Comparison of ENCODE assay signal across 8 mouse cellular contexts in the genomic region with DNA sequence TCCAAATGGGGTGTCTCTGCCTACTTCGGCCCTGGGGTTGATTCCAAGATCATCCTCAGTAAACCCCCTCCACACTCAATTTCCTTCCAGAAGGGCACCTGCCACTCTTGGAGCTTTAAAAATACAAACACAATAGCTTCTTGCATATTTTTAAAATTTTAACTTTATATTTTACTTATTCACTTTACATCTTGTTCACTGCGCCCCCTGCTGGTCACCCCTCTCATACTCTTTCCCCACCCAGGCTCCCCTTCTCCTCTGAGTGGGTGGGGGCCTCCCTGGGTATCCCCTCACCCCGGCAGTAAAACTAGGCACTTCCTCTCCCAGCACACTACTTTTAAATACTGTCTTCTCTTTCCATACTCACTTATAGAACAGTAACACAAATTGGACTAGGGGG.
DNase-seq lines count a peak whose midpoint lies in the region; ATAC-seq lines count a peak whose summit lies in the region.

No protein-coding gene starts in this region.

- no peaks in the 10 kb centered on the region for H3K27me3 ChIP-seq in heart, embryonic 11.5 days (ENCODE audit: control insufficient read depth, insufficient read depth, low read length)
- no peaks in the 10 kb centered on the region for H3K27me3 ChIP-seq in forebrain, embryonic 11.5 days (ENCODE audit: control insufficient read depth, insufficient read depth, low read length)

- ATAC-seq in heart, embryonic 11.5 days (replicated peaks; ENCODE audit: insufficient number of reproducible peaks, low FRiP score, low TSS enrichment), result no peak
- no peak for ATAC-seq in forebrain, embryonic 11.5 days (replicated peaks; ENCODE audit: low FRiP score)

- DNase-seq in heart, adult 8-10 months (ENCODE audit: low spot score), result peak; percentile 5
- DNase-seq in A20 (ENCODE audit: low read depth, low spot score), result peak; percentile 47
- DNase-seq in T-cell, adult 2 months (ENCODE audit: low spot score), result peak; percentile 19
- DNase-seq in lung, postnatal 10 days, result peak; percentile 27
- DNase-seq in forebrain, embryonic 11.5 days (ENCODE audit: low spot score), result no peak
- DNase-seq in layer of hippocampus, postnatal 14 days (ENCODE audit: low spot score in 2 of 2), result no peak
- DNase-seq in left cerebral cortex, adult 18-20 months (ENCODE audit: low spot score in 2 of 2), result no peak

- no peaks in the 10 kb centered on the region; the same call in 1 of the 2 replicates for H3K9me3 ChIP-seq in heart, embryonic 11.5 days (replicated peaks; ENCODE audit: control insufficient read depth, low read length)
- no peaks in the 10 kb centered on the region; the same call in none of the 2 replicates for H3K9me3 ChIP-seq in forebrain, embryonic 11.5 days (ENCODE audit: control insufficient read depth, low read length)

- H3K9ac ChIP-seq in heart, embryonic 11.5 days (ENCODE audit: low read depth, low read length), result no peak overlapping the region
- H3K9ac ChIP-seq in forebrain, embryonic 11.5 days (ENCODE audit: low read length), result no peak overlapping the region

- no peaks in the 10 kb centered on the region for H3K4me1 ChIP-seq in heart, embryonic 11.5 days (ENCODE audit: control insufficient read depth, insufficient read depth, low read length)
- H3K4me1 ChIP-seq in forebrain, embryonic 11.5 days (replicated peaks; ENCODE audit: control insufficient read depth, insufficient read depth, low read length), result no peaks in the 10 kb centered on the region

- no peak overlapping the region for H3K4me3 ChIP-seq in heart, embryonic 11.5 days (ENCODE audit: low read depth, low read length)
- no peak overlapping the region for H3K4me3 ChIP-seq in forebrain, embryonic 11.5 days (ENCODE audit: low read depth, low read length)

- H3K36me3 ChIP-seq in heart, embryonic 11.5 days (ENCODE audit: control insufficient read depth, insufficient read depth, low read length), result no peaks in the 10 kb centered on the region
- H3K36me3 ChIP-seq in forebrain, embryonic 11.5 days (ENCODE audit: control insufficient read depth, insufficient read depth, low read length), result no peaks in the 10 kb centered on the region

- H3K27ac ChIP-seq in heart, embryonic 11.5 days (ENCODE audit: low read depth, low read length), result no peak overlapping the region
- no peak overlapping the region for H3K27ac ChIP-seq in forebrain, embryonic 11.5 days (ENCODE audit: low read depth, low read length)

- no peak overlapping the region for H3K4me2 ChIP-seq in heart, embryonic 11.5 days
- H3K4me2 ChIP-seq in forebrain, embryonic 11.5 days (ENCODE audit: low read depth, low read length, severe bottlenecking), result no peak overlapping the region

- 88% methylated on average over 3 of the region's 3 CpGs for WGBS in heart, embryonic 11.5 days (ENCODE audit: insufficient replicate concordance)
- 90% methylated on average over 3 of the region's 3 CpGs for WGBS in forebrain, embryonic 11.5 days

Comparison
In these comparisons a context has a peak if more than half of its experiments do, and no peak if none do; other contexts are left out.
1. DNase-seq: peak in heart, adult 8-10 months (single experiment), A20 (single experiment), T-cell, adult 2 months (single experiment) and lung, postnatal 10 days (single experiment); none in forebrain, embryonic 11.5 days (single experiment), layer of hippocampus, postnatal 14 days (0 of 2) and left cerebral cortex, adult 18-20 months (0 of 2).